Mouse (Mus musculus) liver, adult 2 months (tissue): ENCODE data around the gene Tcte1. TPM values are rescaled to one million over a fixed set of nuclear protein-coding genes. Genes with fewer than 3 reads are reported as not detected.

Experiments
- DNase-seq: peaks from one replicate; pipeline ENCODE4 v3.0.0-alpha.2; 2011; ENCODE audit warnings: low read depth, low spot score; ENCODE audit errors: extremely low read depth
- H3K27ac ChIP-seq: fragments of 200-500 bp; replicated peaks from 2 replicates; pipeline ENCODE4 v1.5.1; 2012; ENCODE audit warnings: low read depth, mild to moderate bottlenecking, control low read depth, inconsistent platforms, low read length; ENCODE audit not compliant: insufficient read depth
- H3K27me3 ChIP-seq: fragments of 200-500 bp; 2 replicates; pipeline ENCODE4 v1.6.1; 2012; ENCODE audit warnings: mild to moderate bottlenecking, moderate library complexity, low read length, inconsistent platforms; ENCODE audit not compliant: control insufficient read depth, insufficient read depth
- H3K36me3 ChIP-seq: fragments of 200-500 bp; 2 replicates; pipeline ENCODE4 v1.6.1; 2012; ENCODE audit warnings: low read length, inconsistent platforms; ENCODE audit not compliant: control insufficient read depth, insufficient read depth
- H3K4me1 ChIP-seq: fragments of 200-500 bp; 2 replicates; pipeline ENCODE4 v1.6.1; 2011; ENCODE audit warnings: low read length; ENCODE audit not compliant: control insufficient read depth, insufficient read depth
- H3K4me3 ChIP-seq: fragments of 200-500 bp; 2 replicates; pipeline ENCODE4 v1.5.1; 2011; ENCODE audit warnings: low read depth, mild to moderate bottlenecking, control low read depth, low read length, moderate library complexity; ENCODE audit not compliant: insufficient read depth
- H3K79me2 ChIP-seq: fragments of 200-500 bp; 2 replicates; pipeline ENCODE4 v1.6.1; 2012; ENCODE audit warnings: inconsistent platforms, mild to moderate bottlenecking, low read length, moderate library complexity; ENCODE audit not compliant: control insufficient read depth, insufficient read depth
- H3K9ac ChIP-seq: fragments of 200-500 bp; 2 replicates; pipeline ENCODE4 v1.6.1; 2012; ENCODE audit warnings: low read depth, mild to moderate bottlenecking, control low read depth, inconsistent platforms, low read length
- CTCF ChIP-seq: fragments of 200-500 bp; IDR thresholded peaks from 2 replicates; pipeline ENCODE4 v1.5.1; 2011; ENCODE audit warnings: low read depth, low read length, control low read depth
- POLR2A ChIP-seq: fragments of 200-500 bp; IDR thresholded peaks from 2 replicates; pipeline ENCODE4 v1.6.1; 2011; ENCODE audit warnings: low read length, control low read depth; ENCODE audit not compliant: insufficient read depth; ENCODE audit errors: extremely low read depth
- WGBS: fragments of 180-500 bp; shearing (Covaris S2); methylation state at CpG from one replicate; pipeline ENCODE4 v1.1.7; 2018; 5-methylcytosine and 5-hydroxymethylcytosine counted together
- polyA plus RNA-seq: library from polyadenylated mRNA; depleted of rRNA; stranded (reverse); fragments of >200 nt; gene quantifications from 2 replicates; pipeline ENCODE4 v1.2.3, GENCODE M21; 2012
- total RNA-seq: library from RNA; depleted of rRNA; stranded (reverse); fragments of >200 nt; gene quantifications from 2 replicates; pipeline ENCODE4 v1.2.3, GENCODE M21; 2014

The Tcte1 gene
- total and polyA plus RNA-seq, 2 experiments, result not detected

DNA sequence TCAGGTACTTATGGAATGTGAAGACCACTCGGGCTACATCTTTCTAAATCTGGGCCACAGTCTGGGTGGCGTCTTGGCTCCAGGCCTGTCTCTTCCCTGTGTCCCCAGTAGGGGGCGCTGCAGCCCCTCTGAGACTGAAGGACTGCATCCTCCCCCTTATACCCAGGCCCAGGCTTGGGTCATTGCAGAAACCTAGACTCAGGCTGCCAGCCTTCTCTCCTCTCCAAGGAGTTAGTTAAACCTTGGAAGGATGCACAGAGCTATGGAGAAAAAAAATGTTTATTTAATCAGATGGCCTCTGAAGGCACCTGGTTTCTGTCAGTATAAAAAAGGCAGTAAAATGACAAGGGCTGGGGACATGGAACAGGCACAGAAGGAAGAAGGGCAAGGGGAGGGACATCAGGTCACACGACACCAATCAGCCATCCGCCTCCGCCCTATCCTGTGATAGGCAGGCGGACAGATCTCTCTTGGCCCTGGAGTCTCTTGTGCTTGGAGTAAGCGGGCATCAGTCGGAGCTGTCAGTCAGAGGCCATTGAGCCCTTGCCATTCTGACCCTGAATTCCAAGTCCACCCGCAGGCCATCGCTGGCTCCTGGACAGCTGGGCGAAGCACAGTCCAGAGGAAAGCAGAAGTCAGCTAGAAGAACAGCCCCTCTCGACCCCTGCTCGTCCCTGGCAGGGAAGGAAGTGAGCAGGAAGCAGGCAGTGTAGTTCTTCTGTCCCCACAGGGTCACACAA lies 61.9 kb downstream of the Tcte1 start:
- Histone ChIP-seq H3K36me3 (peaks cover 25% of the 10 kb centered on the region), H3K4me3 (no peak overlapping the region), H3K4me1 (peaks cover 38% of the 10 kb centered on the region), H3K27me3 (no peaks in the 10 kb centered on the region), H3K9ac (peak overlapping the region; percentile 34), H3K79me2 (no peaks in the 10 kb centered on the region; the same call in 1 of the 2 replicates), H3K27ac (peak overlapping the region; percentile 88)
- TF ChIP-seq POLR2A (0 out of 2 replicates have a peak, but pooled peaks have one; percentile 28), CTCF (peak; percentile 83)
- 3% methylated on average over 14 of the region's 14 CpGs for WGBS
- DNase-seq, result peak; percentile 98

DNA sequence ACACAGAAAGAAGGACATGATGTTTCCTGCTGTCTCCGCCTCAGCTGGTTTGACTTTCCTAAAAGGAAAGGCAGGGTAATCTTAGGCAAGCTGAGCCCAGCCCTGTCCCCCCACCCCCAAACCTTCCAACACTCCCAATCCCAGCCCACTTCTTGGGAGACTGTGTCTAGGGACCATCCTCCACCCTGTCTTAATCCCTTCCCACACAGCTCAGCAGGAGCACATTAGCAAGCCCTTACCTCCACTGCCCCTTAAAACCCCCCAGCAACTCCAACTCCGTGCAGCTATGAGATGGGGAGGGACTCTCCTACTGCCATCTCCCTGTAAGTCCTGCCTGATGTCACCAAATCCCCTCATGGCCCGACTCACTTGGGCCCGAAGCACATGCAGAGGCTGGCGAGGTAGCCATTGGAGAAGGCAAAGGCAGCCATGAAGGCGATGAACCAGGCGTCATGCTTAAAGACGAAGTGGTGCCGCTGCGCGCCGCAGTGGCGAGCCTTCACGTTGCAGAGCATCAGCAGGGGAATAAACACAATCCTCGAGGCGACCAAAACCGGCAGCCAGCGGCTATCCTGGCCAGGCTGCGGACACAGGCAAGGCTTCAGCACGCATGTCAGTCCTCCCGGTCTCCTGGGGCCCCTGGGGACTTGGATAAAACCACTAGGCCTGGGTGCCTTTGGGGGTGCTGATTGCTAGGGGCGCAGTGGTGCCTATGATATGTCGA lies 62.7 kb downstream of the Tcte1 start:
- DNase-seq, result no peak
- Histone ChIP-seq H3K9ac (peak overlapping the region; percentile 9), H3K36me3 (peaks cover 25% of the 10 kb centered on the region), H3K79me2 (peaks cover under 1% of the 10 kb centered on the region; the same call in 1 of the 2 replicates), H3K4me3 (no peak overlapping the region), H3K27ac (peak overlapping the region; percentile 88), H3K4me1 (peaks cover 46% of the 10 kb centered on the region), H3K27me3 (no peaks in the 10 kb centered on the region)
- TF ChIP-seq CTCF, result no peak
- no peak for TF ChIP-seq POLR2A
- 74% methylated on average over 23 of the region's 23 CpGs for WGBS

DNA sequence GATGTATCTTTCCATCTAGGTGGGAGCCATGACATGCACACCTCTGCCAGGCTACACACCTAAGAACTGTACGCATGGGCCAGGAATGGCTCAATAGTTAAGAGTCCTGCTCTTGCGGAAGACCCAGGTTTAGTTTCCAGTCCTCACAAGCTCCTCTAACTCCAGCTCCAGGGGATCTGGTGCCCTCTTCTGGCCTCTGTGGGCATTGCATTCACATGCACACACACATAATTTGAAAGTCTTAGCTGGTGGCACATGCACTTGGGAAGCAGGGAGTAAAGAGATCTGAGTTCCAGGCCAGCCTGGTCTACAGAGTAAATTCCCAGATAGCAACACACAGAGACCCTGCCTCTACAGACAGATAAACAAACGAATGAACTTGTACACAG lies 63.2 kb downstream of the Tcte1 start:
- Histone ChIP-seq H3K4me3 (no peak overlapping the region), H3K9ac (no peak overlapping the region; the same call in 1 of the 2 replicates), H3K27me3 (no peaks in the 10 kb centered on the region), H3K79me2 (peaks cover 6% of the 10 kb centered on the region; the same call in 1 of the 2 replicates), H3K27ac (peak overlapping the region; percentile 88), H3K36me3 (peaks cover 25% of the 10 kb centered on the region), H3K4me1 (peaks cover 51% of the 10 kb centered on the region)
- 59% methylated on average over 3 of the region's 3 CpGs for WGBS
- DNase-seq, result peak; percentile 70
- TF ChIP-seq POLR2A, result no peak
- peak; percentile 69 for TF ChIP-seq CTCF

DNA sequence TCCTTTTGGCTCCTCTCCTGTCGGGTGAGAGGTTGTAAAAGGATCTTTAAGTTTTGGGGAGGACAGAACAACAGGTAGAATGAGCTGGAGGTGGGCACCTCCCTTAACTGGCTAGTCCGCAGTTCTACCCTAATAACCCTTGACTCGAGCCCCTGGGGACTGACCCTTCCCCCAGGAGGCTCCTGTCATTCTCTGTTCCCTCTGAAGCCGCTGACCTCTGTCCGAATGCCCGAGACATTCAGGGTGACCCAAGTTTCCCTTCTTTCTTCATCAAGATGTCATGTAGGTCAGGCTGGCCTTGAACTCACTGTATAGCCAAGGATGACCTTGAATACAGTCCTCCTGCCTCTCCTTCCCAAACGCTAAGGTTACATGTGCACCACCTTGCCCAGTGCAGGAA lies 65.1 kb downstream of the Tcte1 start:
- 65% methylated on average over 7 of the region's 7 CpGs for WGBS
- Histone ChIP-seq H3K79me2 (peaks cover 22% of the 10 kb centered on the region; the same call in 1 of the 2 replicates), H3K4me1 (peaks cover 54% of the 10 kb centered on the region), H3K27me3 (no peaks in the 10 kb centered on the region), H3K4me3 (no peak overlapping the region), H3K27ac (peak overlapping the region; percentile 76), H3K9ac (peak overlapping the region; percentile 13; the same call in 1 of the 2 replicates), H3K36me3 (peaks cover 25% of the 10 kb centered on the region)
- peak; percentile 50 for DNase-seq
- TF ChIP-seq CTCF (no peak), POLR2A (no peak)

DNA sequence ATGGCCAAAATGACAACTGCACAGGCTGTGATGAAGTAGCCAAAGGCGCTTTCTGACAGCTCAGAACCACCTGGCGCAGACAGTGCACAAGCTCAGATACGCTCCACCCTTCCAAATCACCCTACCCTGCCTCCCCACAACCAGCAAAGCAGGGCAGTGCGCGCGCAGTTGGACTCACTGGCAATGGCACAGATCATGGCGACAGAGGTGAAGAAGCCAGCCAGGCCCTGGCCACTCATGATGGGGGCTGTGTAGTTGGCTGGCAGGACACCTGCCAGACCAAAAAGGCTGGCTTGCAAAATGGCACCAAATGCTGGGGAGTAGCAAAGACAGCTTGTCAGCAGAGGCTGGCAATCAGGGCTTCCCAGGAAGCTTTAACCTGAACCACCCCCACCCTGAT lies 66.0 kb downstream of the Tcte1 start:
- Histone ChIP-seq H3K27ac (peak overlapping the region; percentile 76), H3K9ac (peak overlapping the region; percentile 27), H3K79me2 (peaks cover 24% of the 10 kb centered on the region; the same call in 1 of the 2 replicates), H3K4me3 (no peak overlapping the region), H3K4me1 (peaks cover 52% of the 10 kb centered on the region), H3K36me3 (peaks cover 25% of the 10 kb centered on the region), H3K27me3 (no peaks in the 10 kb centered on the region)
- WGBS, result 31% methylated on average over 7 of the region's 7 CpGs
- DNase-seq, result peak; percentile 88
- TF ChIP-seq CTCF (no peak), POLR2A (no peak)
